Mouse (Mus musculus): ENCODE data around the gene Hist1h1c.

DNA sequence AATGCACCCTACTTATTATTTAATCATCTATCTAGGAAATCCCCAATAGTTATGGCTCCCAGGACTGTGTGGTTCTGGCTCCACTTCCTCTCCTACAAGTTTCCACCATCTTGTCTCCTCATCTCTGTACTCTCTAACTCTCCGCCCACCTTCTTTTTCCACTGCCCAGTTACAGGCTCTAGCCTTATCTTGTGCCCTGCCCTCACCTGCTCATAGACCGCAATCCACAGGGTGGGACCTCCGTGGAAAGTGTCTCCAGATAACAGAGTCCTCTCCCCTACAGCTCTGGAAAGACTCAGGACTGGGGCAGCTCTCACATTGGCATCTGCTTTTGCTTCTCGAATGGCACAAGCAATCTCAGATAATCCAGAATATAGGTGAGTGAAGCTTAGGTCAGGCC lies 40.4 kb downstream of the Hist1h1c start:
- no peak for TF ChIP-seq POLR2A (IDR thresholded peaks at IDR 0.05; ENCODE audit: insufficient read depth, low read depth, low read length)
- no peak for TF ChIP-seq CTCF (IDR thresholded peaks at IDR 0.05)
- TF ChIP-seq EP300 (IDR thresholded peaks at IDR 0.05; ENCODE audit: insufficient read depth, low read depth, low read length), result no peak
